Mouse (Mus musculus): Measurements from ENCODE around the gene Cdc37.
A peak's percentile ranks its signal among the peaks of the same experiment; 100 is the strongest.
"Not testable (repeated sequence)": the region's sequence is repeated elsewhere in the genome, so short reads cannot be mapped to it uniquely, and the experiment has no call there.

Cdc37 gene

DNA sequence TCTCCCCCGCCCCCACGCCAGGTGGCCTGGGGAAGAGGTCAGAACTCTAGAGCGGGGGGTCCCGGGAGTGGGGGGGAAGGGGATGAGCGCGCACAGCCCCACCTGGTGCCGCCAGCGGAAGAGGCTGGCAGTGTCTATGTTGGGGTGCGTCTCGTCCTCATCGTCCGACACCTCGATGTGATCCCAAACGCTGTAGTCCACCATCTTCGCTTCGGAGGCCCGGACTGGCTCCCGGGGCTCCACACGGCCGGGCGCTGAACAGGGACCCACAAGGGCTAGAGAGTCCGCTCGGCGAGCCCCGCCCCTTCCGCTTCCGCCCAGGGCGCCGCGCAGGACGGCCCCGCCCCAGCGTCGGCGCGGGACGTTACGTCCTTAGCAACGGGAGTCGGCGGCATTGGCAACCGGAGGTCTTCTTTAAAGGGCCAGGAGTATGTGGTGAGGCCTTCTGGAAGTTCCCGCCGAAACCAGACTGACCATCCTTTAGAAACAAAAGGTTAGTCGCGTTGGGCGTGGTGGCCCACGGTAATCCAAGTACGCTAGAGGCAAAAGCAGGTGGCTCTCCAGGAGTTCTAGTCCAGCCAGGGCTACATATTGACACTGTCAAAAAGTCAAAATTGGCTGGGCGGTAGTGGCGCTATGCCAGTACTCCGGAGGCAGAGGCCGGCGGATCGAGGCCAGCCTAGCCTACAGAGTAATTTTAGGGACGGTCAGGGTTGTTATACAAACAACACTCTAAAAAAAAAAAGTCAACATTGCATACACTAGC, at the start of gene Cdc37:
Cdc37 (minus strand) TSS at position 329 of the 766 bp plus-strand sequence.
- DNase-seq (ENCODE audit: low read depth, low spot score) = peak; percentile 83

DNA sequence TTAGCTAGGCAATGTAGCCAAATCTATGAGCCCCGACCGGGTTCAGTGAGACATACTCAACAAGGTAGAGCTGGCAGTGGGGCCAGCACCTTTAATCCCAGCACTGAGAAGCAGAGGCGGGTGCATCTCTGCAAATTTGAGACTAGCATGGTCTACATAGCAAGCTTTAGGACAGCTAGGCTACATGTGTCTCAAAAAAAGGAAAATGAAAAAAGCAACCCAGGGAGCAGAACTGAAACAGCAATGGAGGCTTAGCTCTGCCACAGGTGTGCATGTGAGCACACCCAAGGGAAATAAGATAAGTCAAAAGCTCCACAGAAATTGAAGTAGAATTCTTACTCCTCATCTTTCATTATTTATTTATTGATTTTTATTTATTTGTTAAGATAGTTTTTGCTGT, 49.2 kb upstream of the Cdc37 start:
- no peak for DNase-seq (ENCODE audit: low read depth, low spot score)

DNA sequence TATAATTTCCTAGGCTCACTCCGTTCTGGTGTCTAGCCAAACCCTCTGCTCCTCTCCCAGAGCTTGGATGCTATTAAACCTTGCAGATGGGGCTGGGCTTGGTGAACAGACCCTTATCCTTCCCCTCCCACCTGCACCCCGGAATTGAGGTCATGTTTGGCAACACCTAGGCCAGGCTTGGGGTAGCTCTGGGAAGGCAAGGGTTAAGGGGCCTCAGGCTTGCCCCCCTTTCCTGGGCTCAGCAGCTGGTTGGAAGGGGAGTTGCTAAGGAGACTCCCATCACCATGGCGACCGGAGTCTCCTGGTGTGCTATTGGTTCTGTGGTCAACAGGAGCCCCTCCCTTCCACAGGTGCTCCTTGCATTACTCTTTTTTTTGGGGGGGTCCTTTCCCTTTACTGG, 48.2 kb upstream of the Cdc37 start:
- DNase-seq (ENCODE audit: low read depth, low spot score) = no peak

DNA sequence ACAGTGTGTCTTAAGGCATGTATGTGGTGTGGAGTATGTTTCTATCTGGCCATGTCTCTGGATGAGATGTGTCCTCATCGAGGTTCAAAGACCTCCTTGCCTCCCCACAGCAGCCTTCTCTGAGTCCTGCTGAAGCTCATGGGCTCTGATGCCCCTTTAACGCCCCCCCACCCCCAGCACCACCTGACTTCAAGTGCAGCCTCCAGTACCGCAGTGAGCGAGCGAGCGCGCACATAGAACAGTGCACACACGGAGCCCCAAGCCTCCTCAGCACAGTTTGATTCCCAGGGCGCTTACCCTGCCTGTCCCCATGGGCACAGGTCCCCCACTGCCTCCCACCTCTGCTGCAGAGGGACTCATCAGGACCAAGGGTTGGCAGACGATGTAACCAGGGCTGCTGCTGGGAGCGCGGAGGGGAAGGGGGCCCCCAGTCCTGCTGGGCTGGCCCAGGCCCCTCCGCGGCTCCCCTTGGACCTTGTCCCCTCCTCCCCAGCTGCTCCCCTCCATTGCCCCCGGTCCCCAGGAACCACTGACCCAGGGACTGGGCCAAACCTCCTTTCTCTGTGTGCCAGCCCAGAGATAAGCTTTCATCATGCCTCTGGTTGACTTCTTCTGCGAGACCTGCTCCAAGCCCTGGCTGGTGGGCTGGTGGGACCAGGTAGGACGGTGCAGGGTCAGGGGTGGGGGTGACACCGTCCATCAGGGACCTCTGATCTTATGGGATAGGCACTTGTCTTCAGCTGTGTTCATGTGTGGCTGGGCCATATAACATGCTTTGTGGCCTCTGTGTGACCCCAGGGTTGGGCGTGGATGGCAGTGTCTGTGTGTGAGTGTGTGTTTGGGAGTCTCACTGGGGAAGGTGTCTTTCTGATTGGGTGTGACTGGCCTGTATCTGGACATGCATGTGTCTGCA, 47.0 kb upstream of the Cdc37 start:
- DNase-seq (ENCODE audit: low read depth, low spot score) = no peak

DNA sequence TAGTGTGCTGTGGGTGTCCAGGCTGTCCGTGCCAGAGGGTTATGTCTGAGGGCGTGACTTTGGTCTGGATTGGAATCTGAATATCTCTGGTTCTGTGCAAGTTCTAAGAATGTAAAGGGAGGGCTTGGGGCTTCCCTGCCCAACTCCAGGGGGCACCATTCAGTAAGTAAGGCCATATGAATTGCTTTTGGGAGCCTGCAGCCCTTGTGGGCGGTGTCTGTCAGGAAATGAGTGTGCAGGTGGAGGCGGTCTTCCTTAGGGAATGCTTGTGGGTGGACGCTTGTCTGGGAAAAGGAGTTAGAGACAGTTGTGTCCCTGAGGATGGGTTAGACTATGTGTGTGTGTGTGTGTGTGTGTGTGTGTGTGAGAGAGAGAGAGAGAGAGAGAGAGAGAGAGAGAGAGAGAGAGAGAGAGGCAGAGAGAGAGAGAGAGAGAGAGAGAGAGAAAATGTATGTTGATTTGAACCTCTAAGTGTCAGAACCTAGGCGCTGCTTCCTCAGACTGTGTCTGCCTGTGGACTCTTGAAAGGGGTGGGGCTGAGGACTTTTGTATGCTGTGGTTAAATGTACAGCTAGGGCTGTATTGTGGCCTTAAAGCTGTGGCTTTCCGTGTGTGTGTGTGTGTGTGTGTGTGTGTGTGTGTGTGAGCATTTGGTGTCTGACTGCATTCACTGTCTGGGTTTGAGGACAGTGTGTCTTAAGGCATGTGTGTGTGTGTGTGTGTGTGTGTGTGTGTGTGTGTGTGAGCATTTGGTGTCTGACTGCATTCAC, 46.1 kb upstream of the Cdc37 start:
- DNase-seq (ENCODE audit: low read depth, low spot score) = not testable (repeated sequence)

DNA sequence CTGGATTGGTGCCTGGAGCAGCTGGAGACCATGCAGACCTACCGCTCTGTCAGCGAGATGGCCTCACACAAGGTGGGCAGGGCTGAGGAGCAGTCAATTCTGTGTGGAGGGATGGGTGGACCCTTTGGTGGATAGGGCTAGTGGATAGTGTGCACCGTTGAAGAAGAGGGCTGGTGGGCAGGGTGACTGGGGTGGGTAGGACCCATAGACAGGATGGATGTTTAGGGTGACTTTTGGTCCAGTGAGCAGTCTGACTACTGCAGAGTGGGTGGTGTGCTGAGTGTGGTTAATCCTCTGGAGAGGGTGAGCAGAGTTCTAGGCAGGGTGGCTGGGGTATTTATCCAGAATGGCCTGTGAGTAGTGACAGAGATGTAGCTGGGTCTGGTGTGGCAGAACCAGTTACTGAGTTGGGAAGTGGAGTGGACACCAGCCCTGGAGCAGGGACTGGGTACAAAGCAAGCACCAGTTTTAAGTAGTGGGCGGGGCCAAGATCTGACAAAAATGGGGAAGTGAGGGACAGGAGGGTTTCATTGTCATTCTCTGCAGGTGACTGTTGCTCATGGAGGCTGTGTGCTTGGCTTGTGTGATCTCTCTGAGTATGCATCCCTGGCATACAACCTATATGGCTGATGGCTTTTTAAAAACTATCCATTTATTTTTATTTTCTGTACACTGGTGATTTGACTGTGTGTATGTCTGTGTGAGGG, 45.2 kb upstream of the Cdc37 start:
- DNase-seq (ENCODE audit: low read depth, low spot score) = no peak

DNA sequence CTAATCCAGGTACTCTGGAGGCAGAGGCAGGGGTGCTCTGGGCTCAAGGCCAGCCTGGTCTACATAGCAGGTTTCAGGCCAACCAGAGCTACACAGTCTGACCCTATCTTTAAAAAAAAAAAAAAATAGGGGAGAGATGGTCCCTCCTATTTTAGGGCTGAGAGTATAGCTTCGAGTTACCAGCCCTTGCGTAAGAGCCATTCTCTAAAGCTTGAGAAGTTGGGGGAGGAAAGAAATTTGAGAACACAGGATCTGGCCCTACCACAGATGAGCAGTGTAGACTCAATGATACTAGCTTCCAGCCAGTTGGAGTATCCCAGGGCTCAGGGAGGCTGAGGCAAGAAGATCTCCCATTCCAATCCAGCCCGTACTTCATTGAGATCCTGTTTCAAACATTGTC, 44.0 kb upstream of the Cdc37 start:
- no peak for DNase-seq (ENCODE audit: low read depth, low spot score)

DNA sequence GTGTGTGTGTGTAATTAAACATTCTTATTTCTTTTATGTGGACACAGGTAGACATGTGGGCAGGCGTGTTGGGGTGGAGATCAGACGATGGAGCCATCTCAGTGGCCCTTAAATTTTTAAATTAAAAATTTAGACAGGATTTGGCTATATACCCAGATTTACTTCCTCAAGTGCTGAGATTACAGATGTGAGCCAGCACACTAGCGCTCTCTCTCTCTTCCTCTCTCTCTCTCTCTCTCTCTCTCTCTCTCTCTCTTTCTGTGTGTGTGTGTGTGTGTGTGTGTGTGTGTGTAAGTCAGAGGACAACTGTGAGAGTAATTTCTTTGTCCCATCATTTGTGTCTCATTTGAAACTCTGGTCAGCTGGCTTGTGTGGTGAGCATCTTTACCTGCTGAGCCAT, 40.9 kb upstream of the Cdc37 start:
- no peak for DNase-seq (ENCODE audit: low read depth, low spot score)

DNA sequence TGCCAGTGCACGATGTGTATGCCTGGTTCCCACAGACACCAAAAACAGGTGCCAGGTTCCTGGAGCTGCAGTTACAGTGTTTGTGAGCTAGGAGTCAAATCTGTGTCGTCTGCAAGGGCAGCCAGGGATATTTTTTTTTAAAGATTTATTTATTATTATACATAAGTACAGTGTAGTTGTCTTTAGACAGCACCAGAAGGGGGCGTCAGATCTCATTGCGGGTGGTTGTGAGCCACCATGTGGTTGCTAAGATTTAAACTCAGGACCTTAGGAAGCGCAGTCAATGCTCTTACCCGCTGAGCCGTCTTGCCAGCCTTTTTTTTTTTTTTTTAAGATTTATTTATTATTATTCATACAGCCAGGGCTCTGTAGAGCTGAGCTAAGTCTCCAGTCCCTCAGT, 40.1 kb upstream of the Cdc37 start:
- DNase-seq (ENCODE audit: low read depth, low spot score) = no peak

DNA sequence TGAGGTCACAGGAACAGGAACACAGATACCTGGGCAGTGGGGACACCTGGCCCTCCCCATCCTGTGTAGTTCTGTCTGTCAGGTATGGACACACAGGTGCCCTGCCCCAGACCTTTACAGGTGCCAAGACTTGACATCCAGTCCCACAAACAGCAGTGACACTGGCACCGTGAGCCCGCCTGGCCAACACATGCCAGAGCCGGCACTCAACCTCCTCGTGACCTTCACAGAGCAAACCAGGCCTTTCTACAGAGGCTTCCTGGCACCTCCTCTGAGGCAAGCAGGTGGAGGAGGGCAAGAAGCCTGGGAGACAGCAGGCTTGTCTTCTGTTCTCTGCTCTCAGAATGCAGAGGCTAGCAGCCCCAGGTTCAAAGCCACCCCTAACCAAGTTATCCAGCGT, 35.7 kb upstream of the Cdc37 start:
- no peak for DNase-seq (ENCODE audit: low read depth, low spot score)

DNA sequence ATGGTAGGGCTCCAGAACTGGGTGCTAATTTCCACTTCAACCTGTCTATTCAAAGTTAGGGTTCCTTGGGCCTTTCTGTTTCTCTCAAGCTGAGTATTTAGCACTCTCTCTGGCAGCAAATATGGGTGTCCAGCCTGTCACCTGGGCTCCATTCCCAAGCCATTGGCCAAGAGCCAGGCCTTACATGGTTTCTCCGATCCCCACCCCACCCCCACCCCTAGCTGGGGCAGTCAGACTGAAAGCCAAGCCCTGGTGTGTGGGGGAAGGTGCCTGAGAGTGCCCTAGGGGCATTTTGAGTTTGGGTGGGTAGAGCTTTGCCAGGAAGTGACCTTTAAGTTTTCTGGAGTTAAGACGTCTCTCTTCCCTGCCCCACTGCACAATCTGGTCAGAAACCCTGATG, 35.0 kb upstream of the Cdc37 start:
- DNase-seq (ENCODE audit: low read depth, low spot score) = no peak

DNA sequence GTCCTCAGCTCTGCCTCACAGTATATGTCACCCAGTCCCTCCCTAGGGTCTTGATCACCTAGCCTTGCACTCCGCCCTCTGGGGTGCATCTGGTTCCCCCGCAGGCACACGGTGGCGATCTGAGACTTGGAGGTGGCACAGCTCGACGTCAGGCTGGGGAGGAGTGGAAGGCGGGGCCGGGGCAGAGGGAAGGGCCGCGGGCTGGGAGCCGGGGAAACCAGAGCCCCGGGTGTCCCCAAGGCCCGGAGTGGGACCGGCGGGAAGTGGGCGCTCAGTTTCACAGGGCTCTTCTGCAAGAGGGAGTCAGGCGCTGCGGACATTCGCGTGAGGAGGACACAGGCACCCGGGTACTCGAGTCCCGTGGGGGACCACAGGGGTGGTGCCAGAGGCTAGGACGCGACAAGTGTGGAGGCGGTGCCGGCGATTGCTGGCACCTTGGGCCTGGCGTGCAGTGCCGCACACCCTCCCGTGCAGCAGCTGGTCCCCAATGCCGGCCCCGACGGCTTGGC, 34.2 kb upstream of the Cdc37 start:
- DNase-seq (ENCODE audit: low read depth, low spot score) = no peak

DNA sequence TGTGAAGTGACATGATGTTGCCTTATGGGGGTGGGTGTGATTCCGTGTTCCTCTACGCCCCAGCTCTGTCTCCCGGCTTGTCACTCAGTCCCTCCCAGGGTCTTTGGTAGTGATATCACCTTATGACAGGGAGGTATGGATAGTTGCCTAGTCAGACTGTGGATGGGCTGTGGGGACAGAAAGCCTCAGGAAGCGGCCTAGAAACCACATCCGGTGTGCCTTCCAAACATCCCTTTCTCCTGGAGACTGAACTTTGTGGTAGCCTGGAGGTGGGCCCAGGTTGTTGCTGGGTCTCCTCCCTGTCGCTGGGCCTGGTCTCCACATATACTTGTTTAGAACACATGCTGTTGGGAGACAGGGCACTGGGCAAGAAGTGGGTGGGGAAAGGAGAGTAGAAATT, 33.6 kb upstream of the Cdc37 start:
- no peak for DNase-seq (ENCODE audit: low read depth, low spot score)

DNA sequence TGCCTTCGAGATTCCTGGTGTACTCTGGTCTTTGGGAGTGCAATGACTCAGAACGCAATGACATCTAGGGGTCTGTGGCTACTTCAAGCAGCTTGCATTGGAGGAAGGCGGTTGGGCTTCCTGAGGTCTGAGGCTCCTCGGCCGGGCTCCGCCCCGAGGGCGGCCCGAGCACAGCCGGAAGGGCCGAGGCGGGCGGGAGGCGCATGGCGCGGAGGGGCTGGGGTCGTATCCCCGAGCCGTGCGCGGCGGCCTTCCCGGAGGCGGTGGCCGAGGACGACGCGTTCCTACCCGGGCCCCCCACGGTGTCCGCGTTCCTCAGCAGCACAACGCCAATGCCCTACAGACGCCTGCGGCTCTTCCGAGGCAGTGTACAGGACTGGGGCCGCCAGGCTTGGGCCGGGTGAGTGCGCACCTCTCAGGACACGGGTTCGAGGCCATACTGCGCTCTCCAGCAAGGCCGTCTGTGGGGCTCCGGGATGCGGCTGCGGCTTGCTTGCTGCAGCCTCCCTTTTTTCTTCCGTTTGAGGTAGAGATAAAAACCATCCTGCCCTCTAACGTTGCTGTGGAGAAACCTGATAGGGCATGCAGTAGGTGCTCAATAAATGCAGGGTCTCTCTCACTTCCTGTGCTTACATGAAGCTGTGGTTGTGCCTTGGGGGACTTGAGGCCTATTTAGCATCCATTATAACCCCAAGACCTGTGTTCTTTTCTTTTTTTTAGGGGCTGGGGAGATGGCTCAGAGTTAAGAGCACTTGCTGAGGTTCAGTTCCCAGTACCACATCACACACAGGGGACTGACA, 31.8 kb upstream of the Cdc37 start:
- no peak for DNase-seq (ENCODE audit: low read depth, low spot score)

DNA sequence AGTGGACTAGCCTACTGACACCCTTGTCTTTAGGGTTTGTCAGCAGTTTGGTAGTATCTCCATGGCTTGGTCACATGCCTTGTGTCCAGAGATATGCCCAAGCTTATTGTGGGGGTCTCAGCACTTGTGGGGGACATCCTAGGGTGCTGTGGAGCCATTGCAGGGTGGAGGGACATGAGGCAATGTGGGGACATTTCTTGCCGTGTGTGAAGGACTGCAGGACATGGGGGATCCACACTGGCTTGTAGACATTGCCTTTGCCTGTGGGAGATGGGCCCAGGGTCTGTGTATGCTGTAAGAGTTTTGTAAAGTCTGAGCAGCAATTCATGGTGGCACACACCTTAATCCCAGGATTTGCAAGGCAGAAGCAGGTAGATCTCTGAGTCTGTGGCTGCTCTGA, 31.1 kb upstream of the Cdc37 start:
- no peak for DNase-seq (ENCODE audit: low read depth, low spot score)

DNA sequence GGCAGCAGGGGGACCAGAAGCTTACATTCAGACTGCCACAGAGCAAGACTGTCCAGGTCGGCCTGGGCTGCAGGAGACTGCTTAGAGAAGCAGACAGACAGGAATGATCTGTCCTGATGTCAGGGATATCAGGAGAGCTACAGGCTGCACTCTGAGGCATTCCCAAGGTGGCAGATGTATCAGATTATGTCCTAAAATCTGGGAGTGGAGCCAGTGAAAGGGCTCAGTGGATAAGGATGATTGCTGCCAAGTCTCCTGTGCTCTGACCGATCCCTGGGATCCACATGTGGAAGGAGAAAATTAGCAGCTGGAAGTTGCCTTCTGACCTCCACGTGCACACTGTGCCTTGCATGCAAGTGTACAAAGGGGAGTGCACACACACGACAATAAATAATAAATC, 30.6 kb upstream of the Cdc37 start:
- no peak for DNase-seq (ENCODE audit: low read depth, low spot score)

DNA sequence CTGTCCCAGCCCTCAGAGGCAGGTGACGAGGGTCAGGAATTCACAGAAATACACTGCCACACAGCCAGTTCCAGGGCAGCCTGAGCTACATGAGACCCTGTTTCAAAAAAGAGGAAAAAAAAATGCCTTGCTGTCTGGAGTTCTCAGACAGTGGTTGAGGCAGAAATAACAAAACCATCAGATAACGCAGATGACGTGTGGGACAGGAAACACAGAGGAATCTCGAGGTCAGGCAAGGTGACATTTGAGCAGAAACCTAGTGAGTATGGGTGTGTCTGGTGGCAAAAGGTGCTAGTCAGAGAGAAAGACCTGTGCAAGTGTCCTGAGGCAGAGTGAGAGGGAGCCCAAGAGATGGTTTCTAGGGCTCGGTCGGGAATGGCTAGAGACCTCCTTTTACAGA, 22.6 kb upstream of the Cdc37 start:
- no peak for DNase-seq (ENCODE audit: low read depth, low spot score)

DNA sequence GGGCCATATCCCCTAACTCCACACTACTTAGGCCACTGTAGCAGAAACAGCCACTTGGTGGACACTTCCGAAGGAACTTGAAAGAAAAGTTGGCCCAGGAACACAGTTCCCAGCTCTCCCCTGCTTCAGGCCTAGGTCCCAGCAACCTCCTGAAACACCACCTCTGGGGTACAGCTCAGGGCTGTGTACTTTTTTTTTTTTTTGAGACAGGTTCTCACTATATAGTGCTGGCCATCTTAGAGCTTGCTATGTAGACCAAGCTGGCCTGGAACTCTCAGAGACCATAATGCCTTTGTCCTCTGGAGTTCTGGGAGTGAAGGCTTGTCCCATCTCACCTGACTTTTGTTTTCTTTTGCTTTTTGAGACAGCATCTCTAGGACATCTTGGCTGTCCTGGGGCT, 19.4 kb upstream of the Cdc37 start:
- DNase-seq (ENCODE audit: low read depth, low spot score) = no peak

DNA sequence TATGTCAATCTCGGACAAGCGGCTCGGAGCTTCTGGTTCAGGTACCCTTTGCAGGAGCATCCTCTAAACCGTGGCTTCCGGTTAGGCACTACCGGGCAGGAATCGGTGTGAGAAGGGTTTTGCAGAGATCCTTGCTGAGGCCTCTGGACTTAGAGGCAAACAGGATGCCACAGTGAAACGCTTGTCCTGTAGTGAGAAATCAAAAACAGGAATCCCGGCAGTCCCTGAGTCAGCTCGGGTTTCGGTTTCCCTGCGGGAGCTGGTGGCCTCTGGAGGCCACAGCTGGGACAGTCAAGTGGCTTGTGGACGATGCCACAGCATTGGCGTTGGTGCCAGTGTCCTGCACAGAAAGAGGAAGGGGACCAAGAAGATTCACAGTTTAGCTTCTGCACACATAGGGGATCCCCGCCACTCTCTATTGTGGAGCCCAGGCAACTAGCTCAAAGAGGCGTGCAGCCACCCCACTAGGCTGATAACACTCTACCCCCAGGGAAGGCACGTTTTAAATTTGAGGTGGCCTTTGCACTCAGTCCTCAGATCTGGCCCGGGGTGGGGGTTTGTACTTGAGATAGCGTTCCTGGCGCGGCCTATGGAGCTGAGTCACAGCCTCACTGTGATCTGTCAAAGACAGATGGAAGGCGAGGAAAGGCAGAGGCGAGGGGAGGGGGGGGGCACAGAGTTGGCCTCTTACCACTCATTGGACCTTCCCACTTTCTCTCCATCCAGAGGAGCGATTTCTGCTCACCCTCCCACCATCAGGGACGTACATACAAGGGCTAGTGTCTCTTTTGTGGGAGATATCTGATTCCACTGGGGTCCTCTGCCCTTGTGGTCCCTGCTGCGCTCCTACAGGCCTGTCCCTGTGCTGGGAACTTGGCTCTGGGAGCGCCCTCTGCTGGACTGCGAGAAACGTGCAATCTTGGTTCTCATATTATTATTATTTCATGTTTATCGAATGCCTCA, 18.7 kb upstream of the Cdc37 start:
- DNase-seq (ENCODE audit: low read depth, low spot score) = no peak

All from WW6 (cell line).